25 mouse cellular contexts compared by ENCODE assay signal in the genomic region with DNA sequence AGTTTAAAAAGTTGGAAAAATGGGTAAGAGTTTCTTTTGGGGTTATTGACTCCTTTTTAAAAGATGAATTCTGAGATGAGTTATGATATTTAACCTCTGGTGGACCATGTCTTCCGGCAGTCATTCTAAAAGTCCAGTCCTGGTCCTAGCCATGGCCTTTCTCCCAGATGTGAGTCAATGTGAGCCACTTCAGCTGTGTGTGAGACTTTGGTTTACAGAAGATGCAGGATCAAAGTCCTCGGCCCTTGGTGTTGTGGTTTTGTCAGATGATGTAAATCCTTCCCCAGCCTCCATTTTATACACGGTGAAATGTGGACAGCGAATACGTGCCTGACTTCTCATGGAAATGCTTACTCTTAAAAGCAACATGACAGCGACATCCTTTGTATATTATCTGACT.
"Had no signal": no experiment of that assay in that cellular context is flagged by ENCODE, and none has a peak within 500 bp of the region (broad histone marks: within the 10 kb centered on the region; RNA-seq: fewer than 3 reads in every experiment).

No protein-coding gene starts in this region.

- H3K36me3 ChIP-seq: heart, embryonic 13.5 days; heart, embryonic 15.5 days; hindbrain, embryonic 13.5 days; hindbrain, embryonic 15.5 days; kidney, embryonic 15.5 days; limb, embryonic 13.5 days; limb, embryonic 15.5 days had no signal

- H3K27me3 ChIP-seq: heart, embryonic 13.5 days; heart, embryonic 15.5 days; hindbrain, embryonic 13.5 days; hindbrain, embryonic 15.5 days; kidney, embryonic 15.5 days; limb, embryonic 13.5 days; limb, embryonic 15.5 days had no signal

- ATAC-seq: forebrain, postnatal 0 days; hindbrain, postnatal 0 days; intestine, embryonic 16.5 days had no signal

- H3K9ac ChIP-seq: forebrain, postnatal 0 days; heart, embryonic 13.5 days; heart, embryonic 15.5 days; hindbrain, embryonic 13.5 days; hindbrain, embryonic 15.5 days; kidney, embryonic 15.5 days; limb, embryonic 13.5 days; limb, embryonic 15.5 days had no signal

- H3K27ac ChIP-seq: heart, embryonic 13.5 days; heart, embryonic 15.5 days; hindbrain, embryonic 13.5 days; hindbrain, embryonic 15.5 days; hindbrain, postnatal 0 days; kidney, embryonic 15.5 days; kidney, postnatal 0 days; limb, embryonic 13.5 days; limb, embryonic 15.5 days had no signal

- H3K4me3 ChIP-seq: heart, embryonic 13.5 days; heart, embryonic 15.5 days; hindbrain, embryonic 13.5 days; hindbrain, embryonic 15.5 days; kidney, embryonic 15.5 days; limb, embryonic 13.5 days; limb, embryonic 15.5 days had no signal

- H3K4me1 ChIP-seq: heart, embryonic 13.5 days; heart, embryonic 15.5 days; hindbrain, embryonic 13.5 days; hindbrain, embryonic 15.5 days; kidney, embryonic 15.5 days; limb, embryonic 13.5 days; limb, embryonic 15.5 days had no signal

- DNase-seq: forebrain, postnatal 0 days; gastrocnemius, postnatal 14 days; gastrocnemius, postnatal 36 days; heart, adult 18-20 months; heart, postnatal 14 days; heart, postnatal 36 days; kidney, adult 11 months; kidney, adult 2 months; kidney, adult 9 months; kidney, postnatal 14 days; kidney, postnatal 36 days; layer of hippocampus, adult 9-11 months; layer of hippocampus, postnatal 36 days; left cerebral cortex, postnatal 4 days had no signal

- H3K9me3 ChIP-seq: heart, embryonic 15.5 days; hindbrain, embryonic 13.5 days; hindbrain, embryonic 15.5 days; limb, embryonic 13.5 days; limb, embryonic 15.5 days had no signal

- H3K4me2 ChIP-seq: heart, embryonic 11.5 days; heart, embryonic 13.5 days; heart, embryonic 15.5 days; hindbrain, embryonic 13.5 days; hindbrain, embryonic 15.5 days; kidney, embryonic 15.5 days; limb, embryonic 13.5 days; limb, embryonic 15.5 days had no signal
